ENCODE assay signal across 8 mouse cellular contexts in genomic region chr10:116473759-116474549, GRCm38 (mm10). TPM values are rescaled to one million over a fixed set of nuclear protein-coding genes. Genes with fewer than 3 reads are reported as not detected.
DNase-seq lines count a peak whose midpoint lies in the region; ATAC-seq and TF ChIP-seq lines count a peak whose summit lies in the region.

Kcnmb4 (minus strand) TSS chr10:116473878.

- peak within 1 kb of the TSS; percentile 15; the same call in 1 of the 2 replicates for H3K27ac ChIP-seq in heart, embryonic 13.5 days (replicated peaks)
- H3K27ac ChIP-seq in layer of hippocampus, adult 2 months, result peak within 1 kb of the TSS; percentile 93
- H3K27ac ChIP-seq in olfactory bulb, adult 2 months (ENCODE audit: insufficient read depth, low read depth, low read length), result peak within 1 kb of the TSS; percentile 82

- peaks cover 8% of the 10 kb centered on the region for H3K9me3 ChIP-seq in heart, embryonic 13.5 days

- H3K9ac ChIP-seq in heart, embryonic 13.5 days, result peak within 1 kb of the TSS; percentile 81

- peak; percentile 48 to 53 for DNase-seq in B cell, adult 2 months
- DNase-seq in MN1 (ENCODE audit: low spot score), result peak; percentile 87
- peak; percentile 37 to 60 for DNase-seq in layer of hippocampus, adult 2 months (ENCODE audit: low spot score in 2 of 2)
- peak; percentile 11 for DNase-seq in lung, adult 2 months
- DNase-seq in thymus, postnatal 4 days, result peak; percentile 71

- H3K27me3 ChIP-seq in heart, embryonic 13.5 days (replicated peaks), result peaks cover 23% of the 10 kb centered on the region; the same call in 1 of the 2 replicates

- TF ChIP-seq POLR2A in lung, adult 2 months (IDR thresholded peaks at IDR 0.05; ENCODE audit: borderline replicate concordance, extremely low read depth, low read depth, low read length), result no peak
- no peak for TF ChIP-seq POLR2A in olfactory bulb, adult 2 months (IDR thresholded peaks at IDR 0.05; ENCODE audit: insufficient read depth, low read depth, low read length)

- TF ChIP-seq CTCF in layer of hippocampus, adult 2 months (conservative IDR thresholded peaks at IDR 0.05), result peak; percentile 22
- TF ChIP-seq CTCF in lung, adult 2 months (IDR thresholded peaks at IDR 0.05; ENCODE audit: insufficient read depth, low read length), result no peak
- TF ChIP-seq CTCF in olfactory bulb, adult 2 months (IDR thresholded peaks at IDR 0.05; ENCODE audit: insufficient read depth, low read depth, low read length), result no peak

- H3K36me3 ChIP-seq in heart, embryonic 13.5 days, result no peaks in the 10 kb centered on the region

- peaks cover 26% of the 10 kb centered on the region for H3K4me1 ChIP-seq in heart, embryonic 13.5 days
- H3K4me1 ChIP-seq in lung, adult 2 months (ENCODE audit: control insufficient read depth, insufficient read depth, low read length), result peaks cover 5% of the 10 kb centered on the region
- H3K4me1 ChIP-seq in olfactory bulb, adult 2 months (ENCODE audit: control insufficient read depth, insufficient read depth, low read length), result peaks cover 18% of the 10 kb centered on the region

- peak within 1 kb of the TSS; percentile 78 for H3K4me3 ChIP-seq in heart, embryonic 13.5 days
- H3K4me3 ChIP-seq in layer of hippocampus, adult 2 months, result peak within 1 kb of the TSS; percentile 82
- peak within 1 kb of the TSS; percentile 47 for H3K4me3 ChIP-seq in lung, adult 2 months (replicated peaks; ENCODE audit: extremely low read depth, low read depth, low read length)
- H3K4me3 ChIP-seq in olfactory bulb, adult 2 months (ENCODE audit: insufficient read depth, low read depth, low read length), result peak within 1 kb of the TSS; percentile 98

- 0 out of 2 replicates have a peak, but pooled peaks have one; percentile 15 for ATAC-seq in common myeloid progenitor, adult 5-6 weeks (replicated peaks; ENCODE audit: low read depth, poor library complexity, severe bottlenecking)
- ATAC-seq in heart, embryonic 13.5 days (ENCODE audit: extremely low read depth, insufficient number of reproducible peaks, low FRiP score, low TSS enrichment), result peak; percentile 54; the same call in 1 of the 2 replicates

- peak within 1 kb of the TSS; percentile 92 for H3K4me2 ChIP-seq in heart, embryonic 13.5 days

- WGBS in heart, embryonic 13.5 days, result under 1% methylated on average over 72 of the region's 92 CpGs
- WGBS in lung, adult 2 months, result under 1% methylated on average over 87 of the region's 92 CpGs
- 8% methylated on average over 91 of the region's 92 CpGs for WGBS in olfactory bulb, adult 2 months

RNA-seq across cellular contexts. Expression of gene Kcnmb4, which starts in this region (rescaled TPM):
- 0.09 TPM in 1 of 2 replicates, not detected in the other for total RNA-seq in common myeloid progenitor, adult 5-6 weeks (2017)
- 3.9 and 4.4 TPM in 2 replicates for polyA plus RNA-seq in heart, embryonic 13.5 days (2015; fragmentation: Nextera tagmentation; extraction: Ambion mirVana)
- total RNA-seq in layer of hippocampus, adult 2 months (2021), result 10 to 100 TPM; 73.2 to 78.4 TPM
- 11.3 and 15.3 TPM in 2 replicates for polyA plus RNA-seq in lung, adult 2 months (2012; rRNA removed)
- polyA plus RNA-seq in olfactory bulb, adult 2 months (2012; ENCODE audit: insufficient read depth, insufficient read length, low replicate concordance, missing spikeins), result not detected in 2 replicates

Comparison
In these comparisons a context has a peak if more than half of its experiments do, and no peak if none do; other contexts are left out.
1. Peak in every context shown above with its lines: DNase-seq, ATAC-seq, H3K4me3 ChIP-seq and H3K27ac ChIP-seq.
2. RNA of gene Kcnmb4 (total RNA-seq): 73.2 to 78.4 TPM in layer of hippocampus, adult 2 months; 0.09 TPM in common myeloid progenitor, adult 5-6 weeks; every median in the first group is over 10 times any median in the second.
3. Peak in ATAC-seq in common myeloid progenitor, adult 5-6 weeks; RNA of the gene not detected or under 1 TPM.
4. DNase-seq: peak in every context shown above with its lines; median percentile 87 in MN1; 71 in thymus, postnatal 4 days; 50 in B cell, adult 2 months; 48 in layer of hippocampus, adult 2 months; 11 in lung, adult 2 months.
5. H3K27ac ChIP-seq: peak in every context shown above with its lines; median percentile 93 in layer of hippocampus, adult 2 months; 82 in olfactory bulb, adult 2 months; 15 in heart, embryonic 13.5 days.
6. H3K4me3 ChIP-seq: peak in every context shown above with its lines; median percentile 98 in olfactory bulb, adult 2 months; 82 in layer of hippocampus, adult 2 months; 78 in heart, embryonic 13.5 days; 47 in lung, adult 2 months.